Mouse (Mus musculus) G1E (cell line): ENCODE measurements at regions not wholly inside any gene's neighbourhood (a gene's known extent, or its start where the extent isn't known, plus 50 kb on each side); places are given as distances from the start of the nearest gene placed in this dataset.

ENCODE experiments used
- ATAC-seq: 2 replicates; pipeline ENCODE4 v1.8.0; 2016; ENCODE audit warnings: mild to moderate bottlenecking; ENCODE audit not compliant: insufficient number of reproducible peaks, poor library complexity, low FRiP score, severe bottlenecking; ENCODE audit errors: extremely low read depth
- DNase-seq: peaks from one replicate; pipeline ENCODE4 v3.0.0; 2012; ENCODE audit warnings: low spot score
- H3K27me3 ChIP-seq: 2 replicates; pipeline ENCODE4 v1.6.1; 2012; ENCODE audit warnings: mild to moderate bottlenecking, low read length, inconsistent platforms; ENCODE audit not compliant: insufficient read depth
- H3K36me3 ChIP-seq: replicated peaks from 2 replicates; pipeline ENCODE3; 2012; ENCODE audit warnings: mild to moderate bottlenecking, inconsistent platforms
- H3K4me1 ChIP-seq: 2 replicates; pipeline ENCODE4 v1.6.1; 2012; ENCODE audit warnings: low read depth, low read length, inconsistent platforms, mixed read lengths; ENCODE audit not compliant: insufficient read depth
- H3K4me3 ChIP-seq: 2 replicates; pipeline ENCODE4 v1.5.1; 2012; ENCODE audit warnings: low read depth, mild to moderate bottlenecking, inconsistent platforms, low read length, moderate library complexity, mixed read lengths
- H3K9me3 ChIP-seq: replicated peaks from 2 replicates; pipeline ENCODE4 v1.6.1; 2012; ENCODE audit warnings: inconsistent platforms
- CTCF ChIP-seq: IDR thresholded peaks from 2 replicates; pipeline ENCODE4 v1.5.1; 2012; ENCODE audit warnings: low read depth, low read length, inconsistent platforms, mixed read lengths
- GATA1 ChIP-seq: IDR thresholded peaks from 2 replicates; pipeline ENCODE4 v1.6.1; 2012; ENCODE audit warnings: borderline replicate concordance, low read length, inconsistent platforms, mixed read lengths
- GATA2 ChIP-seq: IDR thresholded peaks from 2 replicates; pipeline ENCODE4 v1.6.1; 2012; ENCODE audit warnings: low read depth, low read length, inconsistent platforms, borderline replicate concordance
- POLR2AphosphoS5 ChIP-seq: IDR thresholded peaks from 2 replicates; pipeline ENCODE4 v1.6.1; 2012; ENCODE audit warnings: low read depth, low read length, inconsistent platforms; ENCODE audit not compliant: insufficient replicate concordance
- TAL1 ChIP-seq: conservative IDR thresholded peaks from 2 replicates; pipeline ENCODE4 v1.6.1; 2012; ENCODE audit warnings: low read depth, low read length, inconsistent platforms, mixed read lengths

DNA sequence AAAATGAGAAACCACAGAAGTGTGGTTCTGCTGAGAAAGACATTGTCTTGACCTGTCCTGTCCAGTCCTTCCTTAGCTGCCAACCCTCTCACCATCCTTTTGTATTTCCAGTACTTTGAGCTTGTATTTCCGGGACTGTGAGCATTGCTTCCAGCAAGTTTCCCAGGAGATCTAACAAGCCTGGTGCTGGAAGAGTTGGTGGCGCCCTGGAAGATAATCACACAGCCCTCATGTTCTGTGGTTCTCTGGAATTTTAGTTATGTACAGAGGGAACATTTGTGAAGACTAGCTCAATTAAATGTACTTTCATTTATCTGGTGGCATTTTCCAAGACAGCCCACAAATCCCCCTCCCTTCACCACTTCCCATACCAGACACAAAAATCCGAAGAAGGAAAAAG lies 560.5 kb upstream of the Id4 start:
- no peak for DNase-seq
- H3K27me3 ChIP-seq: no peaks in the 10 kb centered on the region
- H3K36me3 ChIP-seq: no peaks in the 10 kb centered on the region
- TF ChIP-seq GATA2: no peak
- TF ChIP-seq TAL1: no peak
- TF ChIP-seq POLR2AphosphoS5: no peak
- no peak for TF ChIP-seq CTCF
- no peak for TF ChIP-seq GATA1
- no peaks in the 10 kb centered on the region for H3K4me1 ChIP-seq
- peaks cover 15% of the 10 kb centered on the region for H3K9me3 ChIP-seq
- no peak overlapping the region for H3K4me3 ChIP-seq
- ATAC-seq: no peak

DNA sequence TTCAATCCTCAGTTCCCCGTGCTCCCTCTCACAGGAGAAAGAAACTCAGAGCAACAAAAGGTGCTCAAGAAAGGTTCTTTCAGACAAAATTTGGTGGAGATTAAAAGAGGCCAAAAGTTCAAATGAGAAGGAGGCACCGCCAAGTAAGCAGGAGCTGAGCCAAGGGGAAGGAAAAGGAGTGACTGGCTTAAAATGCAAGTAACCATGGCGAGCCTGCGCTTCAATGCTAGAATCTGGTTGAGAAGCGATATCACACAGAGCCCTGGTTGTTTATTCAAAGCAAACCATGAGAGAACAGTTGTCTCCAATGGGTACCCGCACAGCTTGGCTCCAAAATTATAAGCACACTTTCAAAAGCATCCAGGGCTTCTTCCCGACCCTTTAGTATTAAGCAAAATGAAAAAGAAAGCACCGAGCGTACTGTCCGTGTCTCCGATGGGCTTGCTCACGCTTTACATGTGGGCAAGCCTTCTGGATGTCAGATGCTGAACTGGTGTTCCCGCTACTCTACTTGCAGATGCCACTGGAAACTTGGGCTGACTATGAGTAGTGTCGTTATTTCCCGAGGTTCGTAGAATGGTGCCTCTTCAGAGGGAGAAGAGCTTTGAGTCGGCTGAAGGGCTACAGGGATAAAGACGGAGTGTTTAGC lies 552.9 kb upstream of the Id4 start:
- ATAC-seq (no peak), DNase-seq (no peak)
- peaks cover 23% of the 10 kb centered on the region for H3K9me3 ChIP-seq
- H3K36me3 ChIP-seq: no peaks in the 10 kb centered on the region
- TF ChIP-seq GATA1 (no peak), POLR2AphosphoS5 (no peak), TAL1 (no peak), GATA2 (no peak), CTCF (no peak)
- H3K4me3 ChIP-seq: no peak overlapping the region
- H3K4me1 ChIP-seq: no peaks in the 10 kb centered on the region
- no peaks in the 10 kb centered on the region for H3K27me3 ChIP-seq

DNA sequence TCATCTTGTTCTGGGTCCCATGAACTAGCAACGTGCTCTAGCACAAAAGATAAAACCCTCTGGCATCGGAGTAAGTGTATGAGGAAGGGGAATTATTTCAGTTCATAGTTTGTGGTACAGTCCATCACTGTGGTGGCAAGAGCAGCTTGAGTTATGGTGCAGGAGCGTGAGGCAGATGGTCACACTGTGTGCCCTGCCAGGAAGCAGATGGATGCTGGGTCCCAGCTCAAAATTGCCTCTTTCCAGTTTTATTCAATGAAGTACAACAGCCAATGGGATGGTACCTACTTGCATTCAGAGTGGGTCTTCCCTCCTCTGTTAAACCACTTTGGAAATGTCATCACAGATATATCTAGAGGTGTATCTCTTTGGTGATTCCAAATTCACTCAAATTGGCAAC lies 551.7 kb upstream of the Id4 start:
- H3K4me1 ChIP-seq: no peaks in the 10 kb centered on the region
- no peak overlapping the region for H3K4me3 ChIP-seq
- TF ChIP-seq POLR2AphosphoS5: no peak
- no peak for TF ChIP-seq CTCF
- no peak for TF ChIP-seq GATA2
- TF ChIP-seq GATA1: no peak
- TF ChIP-seq TAL1: no peak
- H3K9me3 ChIP-seq: peaks cover 24% of the 10 kb centered on the region
- ATAC-seq (no peak), DNase-seq (no peak)
- H3K27me3 ChIP-seq: no peaks in the 10 kb centered on the region
- no peaks in the 10 kb centered on the region for H3K36me3 ChIP-seq

DNA sequence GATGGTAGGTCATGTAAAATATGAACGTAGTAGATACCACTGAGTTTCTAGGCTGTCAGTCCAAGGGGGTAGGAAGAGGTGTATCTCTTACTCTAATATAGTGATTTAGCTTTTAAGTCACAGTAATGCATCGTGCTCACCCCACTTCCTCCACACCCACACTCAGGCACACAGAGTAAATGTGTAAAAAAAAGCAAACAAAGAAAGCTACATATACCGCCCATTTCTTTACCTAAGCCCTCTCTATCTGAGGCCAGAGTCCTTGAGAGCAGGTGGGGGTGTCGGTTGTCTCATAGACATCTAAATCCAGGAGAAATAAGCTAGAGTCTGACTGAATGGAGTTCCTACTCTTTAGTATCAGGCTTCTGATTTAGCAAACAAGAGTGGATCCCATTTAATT lies 548.5 kb upstream of the Id4 start:
- ATAC-seq: no peak
- TF ChIP-seq GATA1: no peak
- no peak for TF ChIP-seq GATA2
- TF ChIP-seq POLR2AphosphoS5: no peak
- TF ChIP-seq TAL1: no peak
- TF ChIP-seq CTCF: no peak

DNA sequence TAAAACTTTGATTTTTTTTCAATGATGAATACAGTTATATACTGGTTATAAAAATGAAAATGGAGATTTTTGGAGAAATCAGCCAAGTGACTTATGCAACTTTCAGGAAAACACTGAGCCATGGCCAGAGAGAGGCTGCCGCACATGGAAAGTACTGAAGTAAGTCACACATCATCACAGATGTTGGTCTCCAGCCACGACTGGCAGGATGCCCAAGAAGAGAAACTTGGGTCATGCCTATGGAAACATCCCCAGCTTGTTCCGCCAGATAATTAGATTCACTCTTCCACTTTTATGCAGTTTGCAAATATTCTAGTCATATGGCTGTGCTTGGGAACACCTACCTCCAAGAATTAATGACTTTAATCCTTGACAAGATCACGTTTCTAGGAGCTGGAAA lies 544.8 kb upstream of the Id4 start:
- TF ChIP-seq POLR2AphosphoS5 (no peak), GATA2 (no peak), GATA1 (no peak)
- H3K27me3 ChIP-seq: no peaks in the 10 kb centered on the region
- no peaks in the 10 kb centered on the region for H3K36me3 ChIP-seq
- no peak for DNase-seq
- H3K4me1 ChIP-seq: no peaks in the 10 kb centered on the region
- peaks cover 8% of the 10 kb centered on the region for H3K9me3 ChIP-seq
- no peak for ATAC-seq
- no peak overlapping the region for H3K4me3 ChIP-seq

More for the DNA sequence above, 548.5 kb upstream of the Id4 start:
- H3K27me3 ChIP-seq: no peaks in the 10 kb centered on the region
- no peaks in the 10 kb centered on the region for H3K4me1 ChIP-seq
- no peak overlapping the region for H3K4me3 ChIP-seq
- H3K9me3 ChIP-seq: peaks cover 8% of the 10 kb centered on the region
- no peak for DNase-seq
- no peaks in the 10 kb centered on the region for H3K36me3 ChIP-seq

DNA sequence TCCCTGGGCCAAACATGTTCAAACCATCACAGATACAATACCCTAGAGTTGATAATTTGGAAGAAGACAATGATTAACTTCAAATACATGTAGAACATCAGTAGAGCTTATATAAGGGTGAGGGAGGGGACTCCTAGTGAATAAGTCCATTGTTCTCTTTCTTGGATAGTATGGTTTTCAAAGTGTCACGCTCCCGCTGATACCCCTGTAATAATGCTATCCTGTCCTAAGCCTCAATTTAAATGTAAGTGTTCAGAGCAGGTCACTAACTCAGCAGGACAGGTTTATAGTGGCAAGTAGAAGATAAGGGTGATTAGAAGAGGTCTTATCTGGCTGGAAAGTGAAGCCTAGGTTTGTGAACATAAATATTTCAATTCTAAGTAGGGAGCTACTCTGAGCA lies 540.4 kb upstream of the Id4 start:
- DNase-seq (no peak), ATAC-seq (no peak)
- Histone ChIP-seq H3K9me3 (peaks cover 14% of the 10 kb centered on the region), H3K27me3 (no peaks in the 10 kb centered on the region), H3K4me1 (no peaks in the 10 kb centered on the region), H3K4me3 (no peak overlapping the region), H3K36me3 (no peaks in the 10 kb centered on the region)
- TF ChIP-seq POLR2AphosphoS5 (no peak), GATA1 (no peak), GATA2 (no peak), TAL1 (no peak), CTCF (no peak)

DNA sequence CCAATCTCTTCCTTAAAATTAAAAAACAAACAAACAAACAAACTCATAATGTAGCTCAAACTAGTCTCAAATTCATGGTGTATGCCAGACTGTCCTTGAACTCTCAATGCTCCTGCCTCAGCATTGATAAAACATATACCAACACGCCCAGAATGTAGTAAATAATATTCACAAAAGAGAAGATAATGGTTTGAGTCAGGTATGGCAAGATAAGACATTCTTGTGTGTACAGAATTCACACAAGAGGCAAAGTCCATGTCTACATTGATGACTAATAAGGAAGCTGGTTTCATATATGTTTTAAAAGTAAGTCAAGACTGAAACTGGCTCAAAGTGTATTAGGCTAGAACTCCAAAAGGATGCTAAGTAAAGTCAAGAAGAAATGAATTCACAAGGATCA lies 526.6 kb upstream of the Id4 start:
- no peak for DNase-seq
- Histone ChIP-seq H3K27me3 (no peaks in the 10 kb centered on the region), H3K36me3 (no peaks in the 10 kb centered on the region), H3K9me3 (peaks cover 16% of the 10 kb centered on the region), H3K4me1 (no peaks in the 10 kb centered on the region), H3K4me3 (no peak overlapping the region)
- TF ChIP-seq CTCF: no peak
- no peak for ATAC-seq
